Mouse (Mus musculus) testis, adult 2 months (tissue): ENCODE data around the gene Col23a1.

ENCODE experiments used
- CTCF ChIP-seq: fragments of 200-500 bp; IDR thresholded peaks from 2 replicates; pipeline ENCODE4 v1.5.1; 2012; ENCODE audit warnings: low read depth, mild to moderate bottlenecking, inconsistent platforms, low read length, moderate library complexity; ENCODE audit not compliant: control insufficient read depth, insufficient read depth, insufficient replicate concordance
- POLR2A ChIP-seq: fragments of 200-500 bp; IDR thresholded peaks from 2 replicates; pipeline ENCODE4 v1.6.1; 2012; ENCODE audit warnings: low read depth, mild to moderate bottlenecking, inconsistent platforms, low read length, moderate library complexity; ENCODE audit not compliant: control insufficient read depth

- no peak for TF ChIP-seq POLR2A
- TF ChIP-seq CTCF: no peak
Observed at GRCm38 (mm10) chr11:51448680-51449079, 159.0 kb downstream of the Col23a1 start.
